Mouse (Mus musculus) liver, embryonic 16.5 days (tissue): ENCODE measurements around the gene G430095P16Rik. TPM values are rescaled to one million over a fixed set of nuclear protein-coding genes. Genes with fewer than 3 reads are reported as not detected.

Experiments
- ATAC-seq: fragments of 200-750 bp; cut with Nextera tagmentation; 2 replicates; pipeline ENCODE4 v1.8.0; 2017; ENCODE audit warnings: low read depth, mild to moderate bottlenecking, moderate number of reproducible peaks, moderate library complexity
- H3K27ac ChIP-seq: fragments of 300-500 bp; sonication (generic); 2 replicates; pipeline ENCODE4 v1.5.1; 2014; ENCODE audit warnings: mild to moderate bottlenecking, low read length
- H3K27me3 ChIP-seq: fragments of 300-500 bp; sonication (generic); 2 replicates; pipeline ENCODE4 v1.6.1; 2014; ENCODE audit warnings: low read depth, low read length, mixed read lengths; ENCODE audit not compliant: control insufficient read depth, insufficient read depth
- H3K36me3 ChIP-seq: fragments of 300-500 bp; sonication (generic); 2 replicates; pipeline ENCODE4 v1.6.1; 2014; ENCODE audit warnings: mild to moderate bottlenecking; ENCODE audit not compliant: control insufficient read depth, insufficient read depth
- H3K4me1 ChIP-seq: fragments of 300-500 bp; sonication (generic); 2 replicates; pipeline ENCODE4 v1.6.1; 2014; ENCODE audit warnings: low read depth, low read length, mixed read lengths; ENCODE audit not compliant: control insufficient read depth
- H3K4me2 ChIP-seq: fragments of 300-500 bp; sonication (generic); 2 replicates; pipeline ENCODE4 v1.6.1; 2014; ENCODE audit warnings: low read depth, low read length, mixed read lengths
- H3K4me3 ChIP-seq: fragments of 300-500 bp; sonication (generic); 2 replicates; pipeline ENCODE4 v1.5.1; 2014; ENCODE audit warnings: low read depth, mild to moderate bottlenecking, low read length
- H3K9ac ChIP-seq: fragments of 300-500 bp; sonication (generic); 2 replicates; pipeline ENCODE4 v1.6.1; 2014; ENCODE audit warnings: low read depth, low read length
- H3K9me3 ChIP-seq: fragments of 300-500 bp; sonication (generic); replicated peaks from 2 replicates; pipeline ENCODE4 v1.6.1; 2016; ENCODE audit warnings: low read length; ENCODE audit not compliant: control insufficient read depth
- WGBS: fragments of 180-500 bp; shearing (Covaris S2); extraction: QIAGEN DNeasy Blood & Tissue Kit; methylation state at CpG from one replicate; pipeline ENCODE4 v1.1.7; 2014; ENCODE audit not compliant: insufficient replicate concordance; 5-methylcytosine and 5-hydroxymethylcytosine counted together
- polyA plus RNA-seq: library from polyadenylated mRNA; unstranded; fragments of >200 nt; fragmentation: Nextera tagmentation; extraction: Ambion mirVana; gene quantifications from 2 replicates; pipeline ENCODE4 v1.2.1, GENCODE M21; 2015

G430095P16Rik gene
- polyA plus RNA-seq, 1 experiment from 2014 or later: 7.0 TPM

DNA sequence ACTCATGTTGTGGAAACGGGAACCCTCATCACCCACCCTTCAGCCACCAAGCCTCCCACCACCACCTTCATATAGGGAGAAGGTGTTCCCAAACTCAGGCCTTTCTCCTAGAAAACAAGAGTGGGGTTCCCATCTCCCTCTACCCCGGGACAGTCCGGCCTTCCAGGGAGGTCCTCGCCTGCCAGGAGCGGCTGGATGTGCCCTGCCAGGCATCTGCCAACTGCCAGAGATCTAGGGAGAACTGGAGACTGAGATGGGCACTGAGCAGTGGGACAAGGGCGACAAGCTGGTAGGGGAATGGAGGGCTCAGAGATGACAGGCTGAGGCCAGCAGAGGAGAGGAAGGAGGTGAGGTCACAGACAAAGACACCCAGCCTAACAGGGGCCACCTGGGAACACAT, 11.2 kb downstream of the G430095P16Rik start:
- Histone ChIP-seq H3K4me1 (peaks cover 55% of the 10 kb centered on the region), H3K4me2 (no peak overlapping the region), H3K36me3 (no peaks in the 10 kb centered on the region), H3K27ac (no peak overlapping the region), H3K9me3 (no peaks in the 10 kb centered on the region), H3K27me3 (peaks cover 3% of the 10 kb centered on the region; the same call in 1 of the 2 replicates), H3K4me3 (no peak overlapping the region), H3K9ac (no peak overlapping the region)
- 82% methylated on average over 6 of the region's 6 CpGs for WGBS
- ATAC-seq: no peak

DNA sequence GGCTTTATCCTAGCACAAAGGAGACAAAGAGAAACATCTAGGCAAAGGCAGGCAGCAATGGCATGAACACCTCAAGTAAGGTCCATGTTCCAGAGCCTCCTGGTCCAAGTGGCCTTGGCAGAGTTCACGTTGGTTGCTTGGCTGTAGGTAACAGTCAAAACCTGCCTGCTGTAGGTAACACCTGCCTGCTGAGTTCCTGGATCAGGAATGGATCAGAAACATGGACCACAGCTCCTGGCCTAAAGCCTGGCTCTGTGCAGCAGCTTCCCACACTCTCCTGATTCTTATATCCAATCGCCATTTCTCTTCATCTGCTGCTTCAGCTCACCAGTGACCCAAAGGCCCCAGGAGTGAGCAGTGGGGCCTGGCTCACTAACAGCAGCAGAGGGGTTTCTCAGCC, 11.9 kb downstream of the G430095P16Rik start:
- Histone ChIP-seq H3K36me3 (no peaks in the 10 kb centered on the region), H3K4me2 (no peak overlapping the region), H3K9ac (no peak overlapping the region), H3K4me3 (no peak overlapping the region), H3K27me3 (peaks cover 6% of the 10 kb centered on the region; the same call in 1 of the 2 replicates), H3K4me1 (peaks cover 48% of the 10 kb centered on the region), H3K27ac (0 out of 2 replicates have a peak overlapping the region, but pooled peaks have one; percentile 8), H3K9me3 (no peaks in the 10 kb centered on the region)
- no peak for ATAC-seq
- 65% methylated on average over 2 of the region's 2 CpGs for WGBS

DNA sequence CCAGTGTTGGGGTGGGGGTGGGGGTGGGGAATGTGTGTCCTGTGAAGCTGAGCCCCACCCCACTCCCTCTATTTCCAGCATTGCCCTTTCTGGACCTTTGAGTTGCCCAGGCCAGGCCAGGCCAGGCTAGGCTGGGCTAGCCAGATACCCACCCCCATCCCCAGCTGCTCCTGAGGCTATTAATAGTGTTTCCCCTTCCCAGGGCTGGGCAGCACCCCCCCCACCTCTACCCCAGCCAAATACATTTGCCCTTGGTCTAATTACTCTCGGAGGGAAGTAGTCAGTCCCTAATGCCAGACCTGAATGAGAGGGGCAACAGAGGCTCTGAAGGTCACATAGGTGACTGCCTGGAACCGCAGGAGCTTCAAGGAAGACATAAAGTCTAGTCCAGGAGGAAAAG, 12.8 kb downstream of the G430095P16Rik start:
- Histone ChIP-seq H3K36me3 (no peaks in the 10 kb centered on the region), H3K4me3 (no peak overlapping the region), H3K27me3 (peaks cover 6% of the 10 kb centered on the region; the same call in 1 of the 2 replicates), H3K27ac (no peak overlapping the region), H3K9ac (no peak overlapping the region), H3K9me3 (no peaks in the 10 kb centered on the region), H3K4me1 (peaks cover 39% of the 10 kb centered on the region), H3K4me2 (no peak overlapping the region)
- 66% methylated on average over 2 of the region's 2 CpGs for WGBS
- no peak for ATAC-seq

DNA sequence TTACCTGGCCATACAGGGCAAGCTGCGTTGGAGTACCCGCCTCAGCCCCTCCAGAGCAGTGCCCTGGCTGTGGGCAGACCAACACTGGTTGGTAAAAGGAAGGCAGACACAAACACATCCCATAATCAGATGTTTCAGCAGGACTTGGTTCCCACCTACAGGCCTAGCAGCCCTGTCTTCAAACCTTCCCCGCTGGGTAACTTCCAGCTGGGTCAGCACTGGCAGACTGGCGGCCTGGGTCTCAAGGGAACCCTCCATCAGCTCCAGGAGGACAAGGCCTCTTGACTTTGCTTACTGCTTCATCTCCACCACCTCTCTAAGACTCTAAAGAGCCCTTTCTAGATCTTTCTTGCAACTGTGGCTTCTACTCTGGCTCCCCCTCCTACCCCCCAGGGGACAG, 13.7 kb downstream of the G430095P16Rik start:
- Histone ChIP-seq H3K27me3 (peaks cover 13% of the 10 kb centered on the region), H3K4me1 (peaks cover 35% of the 10 kb centered on the region)
- WGBS: 90% methylated on average over 4 of the region's 4 CpGs

DNA sequence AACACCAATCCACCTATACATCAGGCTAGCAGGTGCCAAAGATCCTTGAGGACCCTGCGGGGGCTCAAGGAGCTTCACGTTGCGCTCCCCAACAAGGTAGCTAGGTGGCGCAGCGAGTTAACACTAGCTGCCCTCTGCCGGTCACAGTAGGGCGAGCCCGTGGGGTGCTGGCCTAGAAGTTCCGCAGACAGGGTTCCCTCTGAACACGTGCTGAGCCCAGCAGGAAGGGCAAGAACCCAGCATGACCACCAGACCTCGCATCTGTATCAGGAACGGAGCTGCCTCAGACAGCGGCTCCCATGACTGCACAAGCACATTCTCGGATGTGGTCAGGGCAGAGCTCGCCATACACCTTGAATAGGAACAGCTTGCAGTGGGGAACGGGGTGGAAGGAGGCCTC, 14.8 kb downstream of the G430095P16Rik start:
- Histone ChIP-seq H3K36me3 (no peaks in the 10 kb centered on the region), H3K27me3 (peaks cover 14% of the 10 kb centered on the region), H3K9ac (peak overlapping the region; percentile 38), H3K4me3 (peak overlapping the region; percentile 26), H3K9me3 (no peaks in the 10 kb centered on the region), H3K4me2 (peak overlapping the region; percentile 50), H3K27ac (no peak overlapping the region), H3K4me1 (peaks cover 27% of the 10 kb centered on the region)
- ATAC-seq: peak; percentile 74
- 1% methylated on average over 16 of the region's 16 CpGs for WGBS

More for the DNA sequence above, 13.7 kb downstream of the G430095P16Rik start:
- ATAC-seq: no peak
- H3K9ac ChIP-seq: no peak overlapping the region
- H3K27ac ChIP-seq: no peak overlapping the region
- H3K4me3 ChIP-seq: no peak overlapping the region
- H3K9me3 ChIP-seq: no peaks in the 10 kb centered on the region
- no peak overlapping the region for H3K4me2 ChIP-seq
- H3K36me3 ChIP-seq: no peaks in the 10 kb centered on the region

DNA sequence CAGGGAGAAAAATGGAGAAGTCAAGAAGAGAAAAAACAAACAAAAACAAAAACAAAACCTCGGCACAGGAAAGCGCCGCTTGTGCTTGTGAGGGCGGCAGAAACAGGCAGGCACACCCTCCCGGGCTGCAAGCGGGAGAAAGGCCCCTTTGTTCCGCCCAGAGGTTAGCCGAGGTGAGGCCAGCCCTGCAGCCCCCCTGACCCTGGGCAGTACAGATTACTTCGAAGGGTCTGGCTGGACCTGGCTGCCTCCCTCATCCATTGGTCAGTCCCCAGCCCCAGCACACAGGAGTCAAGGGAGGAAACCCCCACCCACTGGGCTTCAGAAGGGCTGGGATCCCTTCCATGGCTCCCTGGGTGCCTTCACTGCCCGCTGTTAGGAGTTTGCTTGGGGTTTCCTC, 15.5 kb downstream of the G430095P16Rik start:
- Histone ChIP-seq H3K36me3 (no peaks in the 10 kb centered on the region), H3K4me2 (peak overlapping the region; percentile 50), H3K27ac (no peak overlapping the region), H3K4me3 (peak overlapping the region; percentile 26; the same call in 1 of the 2 replicates), H3K9ac (peak overlapping the region; percentile 38; the same call in 1 of the 2 replicates), H3K27me3 (peaks cover 15% of the 10 kb centered on the region), H3K9me3 (no peaks in the 10 kb centered on the region), H3K4me1 (peaks cover 27% of the 10 kb centered on the region)
- 32% methylated on average over 10 of the region's 10 CpGs for WGBS
- ATAC-seq: no peak

DNA sequence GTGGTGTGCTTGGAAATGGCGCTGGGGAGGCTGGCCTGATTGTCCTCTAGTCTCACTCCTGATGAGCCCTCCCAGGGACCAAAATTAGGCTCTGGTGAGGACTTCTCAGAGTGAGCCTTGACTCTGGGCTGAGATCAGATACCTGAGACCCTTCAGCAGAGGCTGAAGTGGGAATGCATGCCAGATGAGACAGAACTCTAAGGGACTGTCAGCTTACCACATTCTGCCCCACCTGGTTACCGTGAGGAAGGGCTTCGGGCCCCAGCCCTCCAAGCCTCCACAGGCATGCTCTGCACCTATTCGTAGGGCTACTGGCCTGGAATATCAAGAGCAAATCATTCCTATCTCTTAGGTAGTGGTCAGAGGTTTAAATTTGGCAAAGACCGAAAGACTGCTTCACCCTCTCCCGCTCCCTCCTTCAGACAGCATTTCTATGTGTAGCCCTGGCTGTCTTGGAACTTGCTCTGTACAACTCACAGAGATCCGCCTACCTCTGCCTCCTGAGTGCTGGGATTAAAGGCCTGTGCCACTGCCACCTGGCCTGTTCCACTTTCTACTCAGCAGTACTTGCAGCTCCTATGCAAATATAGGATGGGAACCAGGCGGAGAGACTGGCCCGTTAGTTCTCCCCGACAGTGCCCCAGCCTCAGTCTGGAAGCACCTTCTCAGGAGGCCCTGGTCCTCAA, 16.1 kb downstream of the G430095P16Rik start:
- H3K4me3 ChIP-seq: no peak overlapping the region
- H3K36me3 ChIP-seq: no peaks in the 10 kb centered on the region
- H3K4me2 ChIP-seq: no peak overlapping the region
- peaks cover 15% of the 10 kb centered on the region for H3K27me3 ChIP-seq
- H3K9ac ChIP-seq: no peak overlapping the region
- ATAC-seq: no peak
- H3K9me3 ChIP-seq: no peaks in the 10 kb centered on the region
- WGBS: 70% methylated on average over 10 of the region's 10 CpGs
- no peak overlapping the region for H3K27ac ChIP-seq
- H3K4me1 ChIP-seq: peaks cover 30% of the 10 kb centered on the region

DNA sequence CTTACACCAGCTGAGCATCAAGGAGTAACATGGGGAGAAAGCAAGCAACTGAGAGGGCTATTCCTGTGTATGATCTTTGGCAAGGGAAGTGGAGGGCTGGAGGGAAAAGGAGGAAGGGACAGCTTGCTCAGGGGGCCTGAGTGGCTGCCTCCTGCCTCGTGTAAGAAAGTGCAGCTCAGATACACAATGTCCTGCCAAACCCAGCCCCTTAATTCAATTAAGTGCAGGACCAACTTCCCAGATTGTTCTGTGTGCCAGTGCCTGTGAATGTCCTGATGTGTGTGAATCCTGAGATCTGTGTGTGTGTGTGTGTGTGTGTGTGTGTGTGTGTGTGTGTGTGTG, 16.6 kb downstream of the G430095P16Rik start:
- Histone ChIP-seq H3K4me1 (peaks cover 35% of the 10 kb centered on the region), H3K9me3 (no peaks in the 10 kb centered on the region), H3K27me3 (peaks cover 15% of the 10 kb centered on the region), H3K36me3 (no peaks in the 10 kb centered on the region), H3K4me2 (no peak overlapping the region), H3K9ac (no peak overlapping the region), H3K27ac (no peak overlapping the region), H3K4me3 (no peak overlapping the region)
- no peak for ATAC-seq
- 23% methylated on average over 1 of the region's 1 CpGs for WGBS

DNA sequence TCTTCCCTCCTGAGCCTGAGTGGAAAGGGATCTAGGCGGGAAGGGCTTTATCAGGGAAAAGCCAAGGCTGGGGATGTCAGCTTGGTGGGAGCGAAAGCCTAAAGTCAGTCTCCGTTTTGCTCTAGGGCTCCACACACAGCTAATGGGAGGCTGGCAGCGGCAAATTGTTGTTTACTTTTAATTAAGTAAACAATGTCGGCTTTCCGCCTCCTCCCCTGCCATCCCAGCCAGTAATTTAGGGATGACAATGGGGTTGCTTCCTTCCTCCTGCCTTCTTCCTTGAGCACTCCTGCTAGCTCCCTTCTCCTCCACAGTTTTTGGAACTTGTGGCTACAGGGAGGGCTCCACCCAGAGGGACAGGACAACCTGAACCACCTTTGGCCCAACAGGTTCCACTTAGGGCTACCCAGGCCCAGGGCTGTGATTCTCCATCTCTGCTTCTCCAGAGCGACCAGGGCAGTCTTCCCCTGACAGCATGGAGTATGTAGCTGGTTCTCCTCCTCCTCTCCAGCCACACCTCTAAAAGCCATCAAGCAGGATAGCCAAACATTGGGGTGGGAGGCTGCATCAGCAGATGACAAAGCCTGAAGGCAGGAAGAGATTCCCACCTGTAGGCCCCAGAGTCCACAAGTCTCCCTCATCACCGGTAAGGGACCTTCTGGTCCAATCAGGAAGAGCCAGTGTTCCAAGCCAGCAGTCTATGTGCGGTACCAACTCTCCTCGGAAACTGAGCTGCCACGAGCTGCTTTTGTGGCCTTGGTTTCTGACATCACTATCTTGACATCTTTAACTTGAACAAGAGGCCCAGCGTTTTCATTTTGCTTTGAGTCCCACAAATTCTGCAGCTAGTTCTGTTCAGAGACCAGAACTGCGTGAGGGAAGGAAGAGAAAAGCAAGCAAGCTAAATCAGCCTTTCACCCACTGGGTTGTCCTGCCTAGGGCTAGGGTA, 18.4 kb downstream of the G430095P16Rik start:
- Histone ChIP-seq H3K27me3 (peaks cover 15% of the 10 kb centered on the region), H3K4me1 (peaks cover 43% of the 10 kb centered on the region), H3K36me3 (no peaks in the 10 kb centered on the region), H3K27ac (no peak overlapping the region), H3K4me3 (no peak overlapping the region), H3K4me2 (no peak overlapping the region), H3K9me3 (no peaks in the 10 kb centered on the region), H3K9ac (no peak overlapping the region)
- no peak for ATAC-seq
- WGBS: 58% methylated on average over 13 of the region's 13 CpGs
